Mouse (Mus musculus) liver, embryonic 15.5 days (tissue): Measurements from ENCODE around the gene Foxl1. TPM values are rescaled to one million over a fixed set of nuclear protein-coding genes. Genes with fewer than 3 reads are reported as not detected.
A peak's percentile ranks its signal among the peaks of the same experiment; 100 is the strongest.

Source experiments
- ATAC-seq: fragments of 200-750 bp; cut with Nextera tagmentation; 2 replicates; pipeline ENCODE4 v1.8.0; 2017; ENCODE audit warnings: moderate number of reproducible peaks, mild to moderate bottlenecking, moderate library complexity; ENCODE audit not compliant: insufficient read depth
- H3K27ac ChIP-seq: fragments of 300-500 bp; sonication (generic); replicated peaks from 2 replicates; pipeline ENCODE4 v1.5.1; 2015; ENCODE audit warnings: mild to moderate bottlenecking, inconsistent platforms
- H3K27me3 ChIP-seq: fragments of 300-500 bp; sonication (generic); 2 replicates; pipeline ENCODE4 v1.6.1; 2015; ENCODE audit warnings: mild to moderate bottlenecking, inconsistent platforms
- H3K36me3 ChIP-seq: fragments of 300-500 bp; sonication (generic); replicated peaks from 2 replicates; pipeline ENCODE4 v1.6.1; 2015; ENCODE audit warnings: moderate library complexity, mild to moderate bottlenecking, inconsistent platforms
- H3K4me1 ChIP-seq: fragments of 300-500 bp; sonication (generic); replicated peaks from 2 replicates; pipeline ENCODE4 v1.6.1; 2015; ENCODE audit warnings: inconsistent platforms
- H3K4me2 ChIP-seq: fragments of 300-500 bp; sonication (generic); 2 replicates; pipeline ENCODE4 v1.6.1; 2015; ENCODE audit warnings: moderate library complexity, mild to moderate bottlenecking, inconsistent platforms
- H3K4me3 ChIP-seq: fragments of 300-500 bp; sonication (generic); replicated peaks from 2 replicates; pipeline ENCODE4 v1.5.1; 2015; ENCODE audit warnings: mild to moderate bottlenecking, inconsistent platforms
- H3K9ac ChIP-seq: fragments of 300-500 bp; sonication (generic); 2 replicates; pipeline ENCODE4 v1.6.1; 2015; ENCODE audit warnings: moderate library complexity, mild to moderate bottlenecking, inconsistent platforms
- H3K9me3 ChIP-seq: fragments of 300-500 bp; sonication (generic); replicated peaks from 2 replicates; pipeline ENCODE4 v1.6.1; 2016; ENCODE audit warnings: inconsistent platforms
- WGBS: fragments of 180-500 bp; shearing (Covaris S2); methylation state at CpG from one replicate; pipeline ENCODE4 v1.1.7; 2015; ENCODE audit warnings: mixed read lengths; ENCODE audit not compliant: insufficient replicate concordance; 5-methylcytosine and 5-hydroxymethylcytosine counted together
- polyA plus RNA-seq: library from polyadenylated mRNA; unstranded; fragments of >200 nt; fragmentation: Nextera tagmentation; extraction: Ambion mirVana; gene quantifications from 2 replicates; pipeline ENCODE4 v1.2.1, GENCODE M21; 2015

Foxl1 gene
- polyA plus RNA-seq, 1 experiment from 2014 or later, result 0.09 TPM

- ATAC-seq, result no peak
- WGBS, result 3% methylated on average over 30 of the region's 30 CpGs
- Histone ChIP-seq H3K9ac (no peak overlapping the region), H3K4me1 (peaks cover 11% of the 10 kb centered on the region), H3K27me3 (peaks cover 100% of the 10 kb centered on the region), H3K27ac (no peak overlapping the region), H3K36me3 (no peaks in the 10 kb centered on the region), H3K4me2 (peak overlapping the region; percentile 65; the same call in 1 of the 2 replicates), H3K4me3 (peak overlapping the region; percentile 50), H3K9me3 (no peaks in the 10 kb centered on the region)
Observed at GRCm38 (mm10) chr8:121085011-121085410, 42.7 kb upstream of the Foxl1 start.

GRCm38 (mm10) chr8:121085561-121085960 is 42.2 kb upstream of the Foxl1 start:
- ATAC-seq, result no peak
- H3K9me3 ChIP-seq, result no peaks in the 10 kb centered on the region
- H3K4me3 ChIP-seq, result peak overlapping the region; percentile 50; the same call in 1 of the 2 replicates
- H3K27ac ChIP-seq, result no peak overlapping the region
- no peak overlapping the region for H3K4me2 ChIP-seq
- no peak overlapping the region for H3K9ac ChIP-seq
- peaks cover 11% of the 10 kb centered on the region for H3K4me1 ChIP-seq
- H3K36me3 ChIP-seq, result no peaks in the 10 kb centered on the region
- WGBS, result 35% methylated on average over 3 of the region's 3 CpGs
- peaks cover 100% of the 10 kb centered on the region for H3K27me3 ChIP-seq

GRCm38 (mm10) chr8:121086004-121086900 is 41.5 kb upstream of the Foxl1 start:
- Histone ChIP-seq H3K4me1 (peaks cover 11% of the 10 kb centered on the region), H3K4me2 (no peak overlapping the region), H3K36me3 (no peaks in the 10 kb centered on the region), H3K27ac (no peak overlapping the region), H3K4me3 (peak overlapping the region; percentile 50), H3K9ac (no peak overlapping the region), H3K9me3 (no peaks in the 10 kb centered on the region), H3K27me3 (peaks cover 100% of the 10 kb centered on the region)
- ATAC-seq, result no peak
- 20% methylated on average over 19 of the region's 19 CpGs for WGBS

- H3K4me3 ChIP-seq, result no peak overlapping the region
- no peaks in the 10 kb centered on the region for H3K36me3 ChIP-seq
- no peak overlapping the region for H3K9ac ChIP-seq
- no peak overlapping the region for H3K27ac ChIP-seq
- WGBS, result 17% methylated on average over 8 of the region's 8 CpGs
- H3K9me3 ChIP-seq, result no peaks in the 10 kb centered on the region
- peaks cover 100% of the 10 kb centered on the region for H3K27me3 ChIP-seq
- H3K4me1 ChIP-seq, result peaks cover 5% of the 10 kb centered on the region
- ATAC-seq, result no peak
- H3K4me2 ChIP-seq, result no peak overlapping the region
Observed at GRCm38 (mm10) chr8:121088281-121088680, 39.5 kb upstream of the Foxl1 start.

- Histone ChIP-seq H3K27ac (no peak overlapping the region), H3K9ac (no peak overlapping the region), H3K36me3 (no peaks in the 10 kb centered on the region), H3K4me3 (no peak overlapping the region), H3K27me3 (peaks cover 100% of the 10 kb centered on the region), H3K4me1 (peaks cover 5% of the 10 kb centered on the region), H3K4me2 (no peak overlapping the region), H3K9me3 (no peaks in the 10 kb centered on the region)
- WGBS, result 13% methylated on average over 40 of the region's 40 CpGs
- ATAC-seq, result no peak
Observed at GRCm38 (mm10) chr8:121088871-121089630, 38.7 kb upstream of the Foxl1 start.

GRCm38 (mm10) chr8:121089631-121090380 is 37.9 kb upstream of the Foxl1 start:
- ATAC-seq, result no peak
- H3K4me3 ChIP-seq, result no peak overlapping the region
- WGBS, result 14% methylated on average over 32 of the region's 32 CpGs
- H3K27me3 ChIP-seq, result peaks cover 98% of the 10 kb centered on the region
- H3K4me1 ChIP-seq, result no peaks in the 10 kb centered on the region; the same call in 1 of the 2 replicates
- H3K4me2 ChIP-seq, result no peak overlapping the region
- H3K9ac ChIP-seq, result no peak overlapping the region
- H3K9me3 ChIP-seq, result no peaks in the 10 kb centered on the region
- H3K36me3 ChIP-seq, result no peaks in the 10 kb centered on the region
- H3K27ac ChIP-seq, result no peak overlapping the region

GRCm38 (mm10) chr8:121090716-121091115 is 37.0 kb upstream of the Foxl1 start:
- no peaks in the 10 kb centered on the region for H3K36me3 ChIP-seq
- H3K4me2 ChIP-seq, result no peak overlapping the region
- H3K27me3 ChIP-seq, result peaks cover 89% of the 10 kb centered on the region
- no peak overlapping the region for H3K9ac ChIP-seq
- no peaks in the 10 kb centered on the region; the same call in 1 of the 2 replicates for H3K4me1 ChIP-seq
- 8% methylated on average over 1 of the region's 1 CpGs for WGBS
- no peaks in the 10 kb centered on the region for H3K9me3 ChIP-seq
- H3K27ac ChIP-seq, result no peak overlapping the region
- no peak overlapping the region for H3K4me3 ChIP-seq
- no peak for ATAC-seq

- Histone ChIP-seq H3K36me3 (no peaks in the 10 kb centered on the region), H3K27me3 (peaks cover 75% of the 10 kb centered on the region), H3K9me3 (no peaks in the 10 kb centered on the region), H3K4me2 (no peak overlapping the region), H3K9ac (no peak overlapping the region), H3K4me3 (no peak overlapping the region), H3K27ac (no peak overlapping the region), H3K4me1 (no peaks in the 10 kb centered on the region; the same call in 1 of the 2 replicates)
- 25% methylated on average over 6 of the region's 6 CpGs for whole genome bisulfite sequencing
- no peak for ATAC-seq
Observed at GRCm38 (mm10) chr8:121092141-121092540, 35.6 kb upstream of the Foxl1 start.

GRCm38 (mm10) chr8:121092627-121093026 is 35.1 kb upstream of the Foxl1 start:
- Histone ChIP-seq H3K4me3 (no peak overlapping the region), H3K27ac (no peak overlapping the region), H3K27me3 (peaks cover 70% of the 10 kb centered on the region), H3K9me3 (no peaks in the 10 kb centered on the region), H3K9ac (no peak overlapping the region), H3K4me2 (no peak overlapping the region), H3K4me1 (no peaks in the 10 kb centered on the region; the same call in 1 of the 2 replicates), H3K36me3 (peaks cover 3% of the 10 kb centered on the region; the same call in 1 of the 2 replicates)
- WGBS, result 3% methylated on average over 16 of the region's 16 CpGs
- ATAC-seq, result no peak

GRCm38 (mm10) chr8:121093496-121093895 is 34.2 kb upstream of the Foxl1 start:
- no peak for ATAC-seq
- peaks cover 61% of the 10 kb centered on the region for H3K27me3 ChIP-seq
- no peak overlapping the region for H3K4me2 ChIP-seq
- peaks cover 5% of the 10 kb centered on the region; the same call in 1 of the 2 replicates for H3K36me3 ChIP-seq
- no peaks in the 10 kb centered on the region for H3K9me3 ChIP-seq
- H3K4me1 ChIP-seq, result no peaks in the 10 kb centered on the region; the same call in 1 of the 2 replicates
- WGBS, result 55% methylated on average over 6 of the region's 6 CpGs
- no peak overlapping the region for H3K27ac ChIP-seq
- no peak overlapping the region for H3K9ac ChIP-seq
- no peak overlapping the region for H3K4me3 ChIP-seq
